Mouse (Mus musculus) stomach, embryonic 16.5 days (tissue): Measurements from ENCODE around the gene Tsga13. TPM values are rescaled to one million over a fixed set of nuclear protein-coding genes. Genes with fewer than 3 reads are reported as not detected.

Source experiments
- ATAC-seq: fragments of 200-750 bp; cut with Nextera tagmentation; 2 replicates; pipeline ENCODE4 v1.8.0; 2017; ENCODE audit warnings: moderate number of reproducible peaks, moderate TSS enrichment; ENCODE audit not compliant: insufficient read depth, low FRiP score
- H3K27ac ChIP-seq: fragments of 300-500 bp; sonication (generic); 2 replicates; pipeline ENCODE4 v1.5.1; 2014; ENCODE audit warnings: low read length
- H3K27me3 ChIP-seq: fragments of 300-500 bp; sonication (generic); 2 replicates; pipeline ENCODE4 v1.6.1; 2014; ENCODE audit warnings: low read length, control low read depth, mixed read lengths; ENCODE audit not compliant: control insufficient read depth, insufficient read depth
- H3K36me3 ChIP-seq: fragments of 300-500 bp; sonication (generic); 2 replicates; pipeline ENCODE4 v1.6.1; 2014; ENCODE audit warnings: low read length; ENCODE audit not compliant: control insufficient read depth, insufficient read depth
- H3K4me1 ChIP-seq: fragments of 300-500 bp; sonication (generic); 2 replicates; pipeline ENCODE4 v1.6.1; 2014; ENCODE audit warnings: low read length, control low read depth, mixed read lengths; ENCODE audit not compliant: control insufficient read depth, insufficient read depth
- H3K4me2 ChIP-seq: fragments of 300-500 bp; sonication (generic); 2 replicates; pipeline ENCODE4 v1.6.1; 2014; ENCODE audit warnings: low read depth, low read length, mixed read lengths
- H3K4me3 ChIP-seq: fragments of 300-500 bp; sonication (generic); replicated peaks from 2 replicates; pipeline ENCODE4 v1.5.1; 2014; ENCODE audit warnings: mild to moderate bottlenecking, low read length
- H3K9ac ChIP-seq: fragments of 300-500 bp; sonication (generic); 2 replicates; pipeline ENCODE4 v1.6.1; 2014; ENCODE audit warnings: low read length
- H3K9me3 ChIP-seq: fragments of 300-500 bp; sonication (generic); replicated peaks from 2 replicates; pipeline ENCODE4 v1.6.1; 2016; ENCODE audit warnings: low read length, control low read depth; ENCODE audit not compliant: control insufficient read depth
- WGBS: fragments of 180-500 bp; shearing (Covaris S2); extraction: QIAGEN DNeasy Blood & Tissue Kit; methylation state at CpG from one replicate; pipeline ENCODE4 v1.1.7; 2014; 5-methylcytosine and 5-hydroxymethylcytosine counted together
- polyA plus RNA-seq: library from polyadenylated mRNA; unstranded; fragments of >200 nt; fragmentation: Nextera tagmentation; extraction: Ambion mirVana; gene quantifications from 2 replicates; pipeline ENCODE4 v1.2.1, GENCODE M21; 2015

Tsga13 gene
- polyA plus RNA-seq, 1 experiment from 2014 or later: not detected

DNA sequence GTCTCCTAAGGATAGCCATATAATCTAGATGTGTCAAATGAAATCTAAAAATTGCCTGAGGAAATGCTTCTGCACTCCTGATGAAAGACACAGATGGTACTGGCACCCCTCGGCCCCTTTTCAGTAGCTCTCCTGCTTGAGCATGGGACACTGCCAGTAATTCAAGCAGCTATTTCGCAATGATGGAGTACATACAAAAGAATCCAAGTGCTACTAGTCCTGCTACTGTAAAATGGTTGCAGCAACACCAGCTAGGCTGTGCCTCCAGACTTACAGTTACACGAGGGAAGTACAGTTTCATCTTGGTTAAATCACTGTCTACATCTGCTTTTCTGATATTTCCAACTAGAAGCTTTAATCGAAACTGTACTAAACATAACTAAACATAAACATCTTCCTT, 31.9 kb downstream of the Tsga13 start:
- Histone ChIP-seq H3K4me2 (no peak overlapping the region), H3K4me3 (no peak overlapping the region), H3K4me1 (no peaks in the 10 kb centered on the region), H3K9me3 (no peaks in the 10 kb centered on the region), H3K36me3 (no peaks in the 10 kb centered on the region; the same call in none of the 2 replicates), H3K27me3 (no peaks in the 10 kb centered on the region), H3K27ac (no peak overlapping the region), H3K9ac (no peak overlapping the region)
- WGBS: 76% methylated on average over 4 of the region's 4 CpGs
- no peak for ATAC-seq

GRCm38 (mm10) chr6:30876661-30877060, 38.7 kb downstream of the Tsga13 start:
- no peak for ATAC-seq
- Histone ChIP-seq H3K27ac (no peak overlapping the region), H3K4me2 (no peak overlapping the region), H3K4me1 (no peaks in the 10 kb centered on the region), H3K4me3 (no peak overlapping the region), H3K9ac (no peak overlapping the region), H3K27me3 (no peaks in the 10 kb centered on the region), H3K9me3 (peaks cover 4% of the 10 kb centered on the region; the same call in 1 of the 2 replicates), H3K36me3 (peaks cover 5% of the 10 kb centered on the region; the same call in 1 of the 2 replicates)

GRCm38 (mm10) chr6:30866501-30866900, 48.9 kb downstream of the Tsga13 start:
- Histone ChIP-seq H3K27ac (no peak overlapping the region), H3K4me3 (no peak overlapping the region), H3K4me1 (no peaks in the 10 kb centered on the region), H3K4me2 (no peak overlapping the region), H3K36me3 (no peaks in the 10 kb centered on the region), H3K9me3 (no peaks in the 10 kb centered on the region), H3K27me3 (no peaks in the 10 kb centered on the region), H3K9ac (no peak overlapping the region)
- WGBS: 96% methylated on average over 1 of the region's 1 CpGs
- ATAC-seq: no peak

- no peak overlapping the region for H3K4me3 ChIP-seq
- WGBS: 54% methylated on average over 3 of the region's 3 CpGs
- ATAC-seq: no peak
- no peak overlapping the region for H3K9ac ChIP-seq
- H3K27ac ChIP-seq: no peak overlapping the region
- no peaks in the 10 kb centered on the region for H3K27me3 ChIP-seq
- H3K4me1 ChIP-seq: no peaks in the 10 kb centered on the region
- no peak overlapping the region for H3K4me2 ChIP-seq
- H3K36me3 ChIP-seq: no peaks in the 10 kb centered on the region
- H3K9me3 ChIP-seq: no peaks in the 10 kb centered on the region
Measured at GRCm38 (mm10) chr6:30865031-30865678, 50.2 kb downstream of the Tsga13 start.

DNA sequence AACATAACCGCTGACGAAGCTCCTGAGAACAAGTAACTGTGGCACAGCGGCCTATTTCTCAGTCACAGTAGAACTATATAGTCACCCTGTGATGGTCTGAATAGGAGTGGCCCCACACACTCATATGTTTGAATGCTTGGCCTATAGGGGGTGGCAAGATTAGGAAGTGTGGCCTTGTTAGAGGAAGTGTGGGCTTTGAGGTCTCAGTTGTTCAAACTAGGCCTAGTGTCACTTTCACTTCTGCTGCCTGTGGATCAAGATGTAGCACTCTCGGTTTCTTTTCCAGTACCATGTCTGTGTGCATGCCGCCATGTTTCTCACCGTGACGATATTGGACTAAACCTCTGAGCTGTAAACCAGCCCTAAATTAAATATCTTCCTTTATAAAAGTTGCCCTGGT, 59.4 kb downstream of the Tsga13 start:
- Histone ChIP-seq H3K4me3 (no peak overlapping the region), H3K9me3 (no peaks in the 10 kb centered on the region), H3K27ac (no peak overlapping the region), H3K36me3 (no peaks in the 10 kb centered on the region), H3K4me2 (no peak overlapping the region), H3K27me3 (no peaks in the 10 kb centered on the region), H3K9ac (no peak overlapping the region), H3K4me1 (no peaks in the 10 kb centered on the region)
- no peak for ATAC-seq
- 91% methylated on average over 7 of the region's 7 CpGs for WGBS

DNA sequence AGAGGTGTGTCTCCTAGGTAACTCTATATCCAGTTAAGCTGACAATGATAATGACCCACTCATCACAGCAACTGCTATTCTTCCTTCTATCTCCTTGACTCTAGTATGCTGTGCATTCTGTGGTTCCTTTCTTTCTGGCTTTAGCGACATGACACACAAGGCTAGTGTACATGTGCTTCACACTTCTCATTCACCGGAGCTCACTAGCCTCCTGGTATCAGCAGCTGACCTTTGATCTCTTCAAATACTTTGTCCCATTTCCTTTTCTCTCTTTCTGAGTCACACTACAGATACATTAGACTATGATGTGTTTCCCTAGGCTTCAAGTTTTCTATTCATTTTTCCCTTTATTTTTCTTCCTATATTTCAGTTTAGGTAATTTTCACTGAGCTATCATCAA, 60.2 kb downstream of the Tsga13 start:
- no peaks in the 10 kb centered on the region for H3K4me1 ChIP-seq
- no peak for ATAC-seq
- H3K36me3 ChIP-seq: no peaks in the 10 kb centered on the region
- H3K4me2 ChIP-seq: no peak overlapping the region
- H3K27me3 ChIP-seq: no peaks in the 10 kb centered on the region
- no peaks in the 10 kb centered on the region for H3K9me3 ChIP-seq
- no peak overlapping the region for H3K4me3 ChIP-seq
- no peak overlapping the region for H3K27ac ChIP-seq
- no peak overlapping the region for H3K9ac ChIP-seq
- WGBS: 82% methylated on average over 2 of the region's 2 CpGs

- H3K9ac ChIP-seq: no peak overlapping the region
- H3K4me3 ChIP-seq: no peak overlapping the region
- no peak overlapping the region for H3K27ac ChIP-seq
- no peaks in the 10 kb centered on the region for H3K27me3 ChIP-seq
- H3K4me1 ChIP-seq: no peaks in the 10 kb centered on the region
- no peak overlapping the region for H3K4me2 ChIP-seq
- no peaks in the 10 kb centered on the region for H3K9me3 ChIP-seq
- H3K36me3 ChIP-seq: no peaks in the 10 kb centered on the region
- no peak for ATAC-seq
- WGBS: 68% methylated on average over 2 of the region's 2 CpGs
Measured at GRCm38 (mm10) chr6:30849818-30850217, 65.6 kb downstream of the Tsga13 start.

Other genes starting within 250 kb of the Tsga13 start
- 8.8 and 11.6 TPM in 2 replicates for gene Cep41, start 221.8 kb downstream of the Tsga13 start, polyA plus RNA-seq
- 746 and 846 TPM in 2 replicates for gene Mest, start 192.0 kb downstream of the Tsga13 start, polyA plus RNA-seq
- 18.3 and 20.6 TPM in 2 replicates for gene Copg2, start 18.8 kb downstream of the Tsga13 start, polyA plus RNA-seq
- gene Klf14, start 43.5 kb upstream of the Tsga13 start, polyA plus RNA-seq: 2.4 and 4.2 TPM in 2 replicates